In the genomic region with DNA sequence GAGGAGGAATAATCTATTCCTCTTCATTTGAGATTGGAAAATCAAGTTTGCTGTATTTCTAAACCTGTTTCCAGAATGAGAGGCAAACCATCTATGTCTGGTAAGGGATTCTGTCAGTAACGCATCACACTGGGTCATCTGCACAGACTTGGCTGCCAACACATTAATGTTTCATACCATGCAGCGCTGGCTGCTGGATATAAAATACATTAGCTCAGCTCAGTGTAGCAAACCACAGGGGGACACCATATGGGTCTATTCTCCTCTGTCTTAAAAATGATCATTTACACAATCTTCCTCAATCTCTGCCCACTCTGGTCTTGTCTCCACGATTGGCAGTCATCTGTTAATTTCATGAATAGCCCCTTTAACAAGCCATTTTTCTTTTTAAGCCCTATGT, we compare ENCODE assay signal across 22 mouse cellular contexts. TPM values are rescaled to one million over a fixed set of nuclear protein-coding genes. Genes with fewer than 3 reads are reported as not detected.
DNase-seq lines count a peak whose midpoint lies in the region; ATAC-seq lines count a peak whose summit lies in the region.
"Had no signal": no experiment of that assay in that cellular context is flagged by ENCODE, and none has a peak within 500 bp of the region (broad histone marks: within the 10 kb centered on the region; RNA-seq: fewer than 3 reads in every experiment).

No protein-coding gene starts in this region.

- H3K36me3 ChIP-seq in forebrain, embryonic 16.5 days (ENCODE audit: control insufficient read depth, insufficient read depth), result no peaks in the 10 kb centered on the region
- H3K36me3 ChIP-seq in forebrain, embryonic 10.5 days (replicated peaks), result no peaks in the 10 kb centered on the region
- no peaks in the 10 kb centered on the region for H3K36me3 ChIP-seq in neural tube, embryonic 14.5 days (ENCODE audit: control insufficient read depth, insufficient read depth, low read length)
- H3K36me3 ChIP-seq in neural tube, embryonic 15.5 days, result no peaks in the 10 kb centered on the region
- H3K36me3 ChIP-seq: embryonic facial prominence, embryonic 15.5 days; forebrain, embryonic 12.5 days; heart, embryonic 12.5 days; intestine, embryonic 15.5 days had no signal

- H3K4me2 ChIP-seq in forebrain, embryonic 16.5 days (ENCODE audit: low read length), result no peak overlapping the region
- H3K4me2 ChIP-seq in neural tube, embryonic 14.5 days (ENCODE audit: low read depth, low read length), result no peak overlapping the region
- no peak overlapping the region for H3K4me2 ChIP-seq in neural tube, embryonic 15.5 days
- H3K4me2 ChIP-seq: embryonic facial prominence, embryonic 15.5 days; forebrain, embryonic 12.5 days; heart, embryonic 12.5 days; intestine, embryonic 15.5 days had no signal

- no peak for DNase-seq in forebrain, embryonic 10.5 days (ENCODE audit: extremely low spot score, low spot score)
- DNase-seq in left cerebral cortex, postnatal 4 days, result peak; percentile 47
- DNase-seq in left cerebral cortex, adult 11 months (ENCODE audit: low spot score), result no peak
- peak; percentile 26 for DNase-seq in retina, postnatal 1 day
- no peak for DNase-seq in ovary, postnatal 36 days (ENCODE audit: low spot score)
- DNase-seq: adrenal gland, postnatal 14 days; cerebellum, adult 2 months; cerebellum, postnatal 14 days; embryo, embryonic 11 days; gastrocnemius, adult 2 months; gastrocnemius, postnatal 25 days had no signal

- H3K4me3 ChIP-seq in forebrain, embryonic 16.5 days (replicated peaks; ENCODE audit: low read length), result no peak overlapping the region
- no peak overlapping the region for H3K4me3 ChIP-seq in forebrain, embryonic 10.5 days
- no peak overlapping the region for H3K4me3 ChIP-seq in neural tube, embryonic 14.5 days (ENCODE audit: low read depth, low read length)
- no peak overlapping the region for H3K4me3 ChIP-seq in neural tube, embryonic 15.5 days (replicated peaks)
- H3K4me3 ChIP-seq: embryonic facial prominence, embryonic 15.5 days; erythroblast, embryonic 14.5 days; forebrain, embryonic 12.5 days; gastrocnemius, adult 2 months; heart, embryonic 12.5 days; intestine, embryonic 15.5 days had no signal

- no peaks in the 10 kb centered on the region for H3K27me3 ChIP-seq in forebrain, embryonic 16.5 days (replicated peaks; ENCODE audit: control insufficient read depth, insufficient read depth, low read length)
- no peaks in the 10 kb centered on the region for H3K27me3 ChIP-seq in forebrain, embryonic 10.5 days (ENCODE audit: poor library complexity, severe bottlenecking)
- no peaks in the 10 kb centered on the region for H3K27me3 ChIP-seq in neural tube, embryonic 14.5 days (ENCODE audit: control insufficient read depth, insufficient read depth, low read length)
- H3K27me3 ChIP-seq in neural tube, embryonic 15.5 days (replicated peaks), result no peaks in the 10 kb centered on the region
- H3K27me3 ChIP-seq: CH12.LX; embryonic facial prominence, embryonic 15.5 days; forebrain, embryonic 12.5 days; heart, embryonic 12.5 days; intestine, embryonic 15.5 days; Patski had no signal

- no peak overlapping the region for H3K9ac ChIP-seq in forebrain, embryonic 16.5 days (replicated peaks; ENCODE audit: low read depth, low read length)
- H3K9ac ChIP-seq in neural tube, embryonic 14.5 days (replicated peaks; ENCODE audit: low read depth, low read length), result no peak overlapping the region
- no peak overlapping the region for H3K9ac ChIP-seq in neural tube, embryonic 15.5 days (replicated peaks)
- H3K9ac ChIP-seq: embryonic facial prominence, embryonic 15.5 days; forebrain, embryonic 12.5 days; heart, embryonic 12.5 days; intestine, embryonic 15.5 days had no signal

- no peaks in the 10 kb centered on the region for H3K9me3 ChIP-seq in forebrain, embryonic 16.5 days (ENCODE audit: control insufficient read depth, low read length)
- H3K9me3 ChIP-seq in forebrain, embryonic 10.5 days, result no peaks in the 10 kb centered on the region
- H3K9me3 ChIP-seq in neural tube, embryonic 14.5 days (ENCODE audit: control insufficient read depth, low read length), result no peaks in the 10 kb centered on the region
- no peaks in the 10 kb centered on the region for H3K9me3 ChIP-seq in neural tube, embryonic 15.5 days (replicated peaks)
- H3K9me3 ChIP-seq: embryonic facial prominence, embryonic 15.5 days; forebrain, embryonic 12.5 days; heart, embryonic 12.5 days; intestine, embryonic 15.5 days had no signal

- peak; percentile 38; the same call in 1 of the 2 replicates for ATAC-seq in forebrain, embryonic 16.5 days
- peak; percentile 60; the same call in 1 of the 2 replicates for ATAC-seq in neural tube, embryonic 14.5 days (ENCODE audit: low read depth)
- ATAC-seq in neural tube, embryonic 15.5 days (ENCODE audit: low FRiP score), result no peak
- ATAC-seq: activated CD4-positive, CD25-positive, alpha-beta regulatory T cell, adult 4 months; intestine, embryonic 15.5 days; Patski had no signal

- 66% methylated on average over 3 of the region's 3 CpGs for WGBS in forebrain, embryonic 16.5 days
- 95% methylated on average over 3 of the region's 3 CpGs for WGBS in forebrain, embryonic 10.5 days
- WGBS in neural tube, embryonic 14.5 days, result 38% methylated on average over 3 of the region's 3 CpGs
- 44% methylated on average over 3 of the region's 3 CpGs for WGBS in neural tube, embryonic 15.5 days

- H3K27ac ChIP-seq in forebrain, embryonic 16.5 days (ENCODE audit: low read length), result no peak overlapping the region
- H3K27ac ChIP-seq in forebrain, embryonic 10.5 days, result no peak overlapping the region
- H3K27ac ChIP-seq in neural tube, embryonic 14.5 days (ENCODE audit: low read depth, low read length), result no peak overlapping the region
- H3K27ac ChIP-seq in neural tube, embryonic 15.5 days (replicated peaks), result no peak overlapping the region
- H3K27ac ChIP-seq: embryonic facial prominence, embryonic 15.5 days; forebrain, embryonic 12.5 days; gastrocnemius, adult 2 months; intestine, embryonic 15.5 days had no signal

- H3K4me1 ChIP-seq in forebrain, embryonic 16.5 days (replicated peaks; ENCODE audit: control insufficient read depth, insufficient read depth, low read length), result no peaks in the 10 kb centered on the region
- no peaks in the 10 kb centered on the region for H3K4me1 ChIP-seq in forebrain, embryonic 10.5 days
- no peaks in the 10 kb centered on the region for H3K4me1 ChIP-seq in neural tube, embryonic 14.5 days (ENCODE audit: control insufficient read depth, insufficient read depth, low read length)
- no peaks in the 10 kb centered on the region for H3K4me1 ChIP-seq in neural tube, embryonic 15.5 days
- H3K4me1 ChIP-seq: embryonic facial prominence, embryonic 15.5 days; forebrain, embryonic 12.5 days; heart, embryonic 12.5 days; intestine, embryonic 15.5 days had no signal

- intact Hi-C loops in left cerebral cortex, postnatal 4 days (cut with DNase I), result no loop called here

RNA-seq across cellular contexts. Expression of a gene that starts 27.1 kb away (rescaled TPM):
- 131 and 137 TPM in 2 replicates for polyA plus RNA-seq in forebrain, embryonic 16.5 days (2015; fragmentation: Nextera tagmentation; extraction: Ambion mirVana)
- polyA plus RNA-seq in forebrain, embryonic 10.5 days (2016; fragmentation: Nextera tagmentation; extraction: Ambion mirVana), result 10.0 and 13.8 TPM in 2 replicates
- 100 to 1,000 TPM; 153 to 161 TPM for total RNA-seq in left cerebral cortex, postnatal 4 days (2021)
- polyA plus RNA-seq in neural tube, embryonic 14.5 days (2014; fragmentation: Nextera tagmentation; extraction: Ambion mirVana), result 71.4 and 78.3 TPM in 2 replicates
- polyA plus RNA-seq in neural tube, embryonic 15.5 days (2015; fragmentation: Nextera tagmentation; extraction: Ambion mirVana), result 69.6 and 82.2 TPM in 2 replicates

Comparison
In these comparisons a context has a peak if more than half of its experiments do, and no peak if none do; other contexts are left out.
1. DNase-seq: peak in left cerebral cortex, postnatal 4 days (single experiment) and retina, postnatal 1 day (single experiment); none in forebrain, embryonic 10.5 days (single experiment), left cerebral cortex, adult 11 months (single experiment) and ovary, postnatal 36 days (single experiment).